Mouse (Mus musculus): ENCODE measurements around the gene Asprv1.

- TF ChIP-seq EP300 (IDR thresholded peaks at IDR 0.05; ENCODE audit: low read depth) (no peak), CTCF (IDR thresholded peaks at IDR 0.05; ENCODE audit: low read depth) (no peak)
Observed at GRCm38 (mm10) chr6:86640776-86641175, 12.8 kb downstream of the Asprv1 start.
